Mouse (Mus musculus): ENCODE results near the gene Wdsub1.
"Not testable (repeated sequence)": the region's sequence is repeated elsewhere in the genome, so short reads cannot be mapped to it uniquely, and the experiment has no call there.

GRCm38 (mm10) chr2:59851885-59852284 is 30.5 kb downstream of the Wdsub1 start:
- not testable (repeated sequence) for TF ChIP-seq CTCF, EP300 (IDR thresholded peaks at IDR 0.05; ENCODE audit: low read depth)

All from heart, postnatal 0 days (tissue).